Mouse (Mus musculus): ENCODE data around the gene Scel.

The Scel gene

GRCm38 (mm10) chr14:103571598-103572320 is 58.6 kb downstream of the Scel start:
- DNase-seq (ENCODE audit: low spot score in 2 of 2) = no peak

DNA sequence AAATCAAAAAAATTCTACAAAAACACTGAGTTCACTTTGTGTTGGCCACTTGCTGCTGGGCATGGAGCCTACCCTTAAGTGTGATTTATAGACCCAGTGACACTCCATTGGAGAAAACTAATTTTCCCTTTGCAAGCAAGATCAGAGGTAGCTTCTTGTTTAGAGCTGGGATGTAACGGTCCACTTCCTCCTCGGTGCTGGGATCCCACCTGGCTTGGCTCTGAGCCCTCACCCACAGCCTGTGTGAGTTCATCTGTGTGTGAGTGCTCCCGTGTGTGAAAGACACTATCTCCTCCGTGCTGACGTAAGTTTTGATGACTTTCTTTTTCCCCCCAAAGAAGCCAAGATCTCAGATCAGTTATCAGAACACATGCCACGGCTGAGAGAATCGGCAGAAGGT is 62.7 kb downstream of the Scel start:
- no peak for DNase-seq (ENCODE audit: low spot score in 2 of 2)

- no peak for DNase-seq (ENCODE audit: low spot score in 2 of 2)
Measured at GRCm38 (mm10) chr14:103577011-103577410, 63.9 kb downstream of the Scel start.

DNA sequence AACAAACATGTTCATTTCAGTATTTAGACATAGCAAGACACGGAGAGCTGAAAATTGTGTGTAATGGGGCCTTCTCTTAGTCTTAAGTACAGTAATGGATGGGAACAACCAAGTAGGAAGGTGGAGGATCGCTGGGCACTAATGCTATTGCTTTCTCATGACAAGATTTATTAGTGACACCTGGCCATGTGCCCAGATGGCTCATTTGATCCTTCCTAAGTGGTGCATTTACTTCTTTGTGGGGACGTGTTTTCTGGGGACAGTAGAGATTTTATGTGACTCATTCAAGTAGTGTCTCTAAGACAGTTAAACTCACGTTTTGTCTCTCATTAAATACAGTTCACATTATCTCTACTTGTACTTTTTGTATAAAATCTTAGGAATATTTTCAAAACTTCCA is 73.5 kb downstream of the Scel start:
- no peak for DNase-seq (ENCODE audit: low spot score in 2 of 2)

GRCm38 (mm10) chr14:103587208-103587900 is 74.2 kb downstream of the Scel start:
- no peak for DNase-seq (ENCODE audit: low spot score in 2 of 2)

GRCm38 (mm10) chr14:103589819-103590218 is 76.7 kb downstream of the Scel start:
- DNase-seq (ENCODE audit: low spot score in 2 of 2) = no peak

DNA sequence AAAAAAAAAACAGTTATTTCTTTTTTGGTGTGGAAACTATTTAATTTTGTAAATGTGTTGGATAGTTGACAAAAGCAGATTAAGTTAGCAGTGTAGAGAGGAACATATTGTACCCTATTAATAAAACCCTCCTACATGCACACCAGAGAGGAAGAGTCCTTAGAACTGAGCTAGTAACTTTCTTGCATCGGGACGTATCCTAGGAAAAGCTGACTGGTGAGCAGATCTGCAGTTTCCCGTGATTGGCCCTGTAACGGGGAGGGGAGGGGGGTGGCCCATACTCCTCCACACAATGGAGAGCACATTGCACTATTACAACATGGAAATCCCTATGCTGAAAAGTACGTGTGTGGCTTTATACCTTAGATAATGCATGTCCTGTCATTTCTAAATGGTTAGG is 82.7 kb downstream of the Scel start:
- DNase-seq (ENCODE audit: low spot score in 2 of 2) = no peak

- no peak for DNase-seq (ENCODE audit: low spot score in 2 of 2)
Measured at GRCm38 (mm10) chr14:103608063-103608462, 94.9 kb downstream of the Scel start.

GRCm38 (mm10) chr14:103613573-103614271 is 100.6 kb downstream of the Scel start:
- DNase-seq (ENCODE audit: low spot score in 2 of 2) = no peak

GRCm38 (mm10) chr14:103614272-103614587 is 101.1 kb downstream of the Scel start:
- no peak for DNase-seq (ENCODE audit: low spot score in 2 of 2)

DNA sequence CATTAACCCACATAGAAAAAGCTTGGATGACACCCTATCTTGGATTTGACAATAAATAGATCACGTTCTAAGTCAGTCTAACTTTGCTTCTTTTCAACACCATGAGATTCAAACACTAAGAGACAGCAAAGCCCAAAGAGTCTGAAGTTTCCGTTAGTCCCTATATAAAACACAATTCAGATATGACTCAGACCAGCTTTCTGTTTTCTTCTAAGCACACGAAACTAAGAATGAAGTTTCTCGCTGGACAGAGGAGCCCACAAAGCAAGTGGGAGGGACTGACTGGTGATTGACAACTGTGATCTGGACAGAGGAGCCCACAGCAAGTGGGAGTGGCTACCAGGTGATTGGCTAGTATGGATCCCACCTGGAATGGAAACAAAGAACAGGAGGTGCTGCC is 106.6 kb downstream of the Scel start:
- DNase-seq (ENCODE audit: low spot score in 2 of 2) = no peak

- no peak for DNase-seq (ENCODE audit: low spot score in 2 of 2)
Measured at GRCm38 (mm10) chr14:103621207-103621606, 108.1 kb downstream of the Scel start.

DNA sequence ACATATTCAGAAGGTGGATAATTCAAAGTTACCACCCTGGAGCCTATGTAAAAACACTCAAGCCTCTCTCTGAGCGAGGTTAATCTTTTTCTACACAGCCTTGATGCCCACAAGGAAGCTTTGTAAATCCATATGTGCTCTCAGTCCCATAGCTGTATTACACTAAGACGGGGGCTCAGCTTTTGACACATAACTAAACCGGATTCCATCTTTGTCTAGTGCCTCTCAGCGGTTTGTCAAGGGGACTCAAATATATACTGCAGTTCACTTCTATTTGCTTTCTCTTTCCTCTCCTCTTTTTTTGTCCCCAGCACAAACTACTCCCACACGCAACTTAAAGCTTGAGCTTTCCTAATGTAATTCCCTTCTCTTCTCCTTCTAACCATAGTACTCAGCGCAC is 113.0 kb downstream of the Scel start:
- DNase-seq (ENCODE audit: low spot score in 2 of 2) = no peak

DNA sequence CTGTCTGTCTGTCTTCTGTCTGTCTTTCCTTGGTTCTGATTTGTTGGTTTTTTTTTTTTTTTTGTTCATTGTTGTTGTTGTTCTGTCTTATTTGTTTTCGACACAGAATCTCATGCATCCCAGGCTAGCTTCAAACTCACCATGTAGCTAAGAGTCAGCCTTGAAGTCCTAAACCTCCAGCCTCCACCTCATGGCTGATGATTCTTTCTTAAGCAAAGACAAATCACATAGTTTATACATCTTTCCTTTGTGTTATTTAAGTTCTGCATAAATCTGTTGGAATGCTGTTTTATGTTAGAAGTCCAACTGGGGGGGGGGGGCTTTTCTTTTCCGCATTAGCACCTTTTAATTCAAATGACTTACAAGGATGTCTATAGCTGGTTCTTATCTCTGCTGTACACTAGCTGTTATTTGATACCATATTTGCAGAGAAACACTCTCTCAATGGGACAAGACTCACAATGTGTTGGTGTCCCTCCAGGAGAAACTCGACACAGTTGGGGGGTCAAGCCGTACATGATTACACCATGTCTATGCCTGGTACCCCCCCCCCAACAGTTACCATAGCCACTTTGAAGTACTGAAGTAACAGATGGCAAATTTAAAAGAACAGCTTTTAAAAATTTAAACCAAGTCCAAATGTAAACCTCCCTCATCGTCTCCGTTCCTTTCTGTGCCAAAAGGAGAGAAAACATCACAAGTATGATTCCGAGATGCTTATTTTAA is 116.7 kb downstream of the Scel start:
- no peak for DNase-seq (ENCODE audit: low spot score in 2 of 2)

DNA sequence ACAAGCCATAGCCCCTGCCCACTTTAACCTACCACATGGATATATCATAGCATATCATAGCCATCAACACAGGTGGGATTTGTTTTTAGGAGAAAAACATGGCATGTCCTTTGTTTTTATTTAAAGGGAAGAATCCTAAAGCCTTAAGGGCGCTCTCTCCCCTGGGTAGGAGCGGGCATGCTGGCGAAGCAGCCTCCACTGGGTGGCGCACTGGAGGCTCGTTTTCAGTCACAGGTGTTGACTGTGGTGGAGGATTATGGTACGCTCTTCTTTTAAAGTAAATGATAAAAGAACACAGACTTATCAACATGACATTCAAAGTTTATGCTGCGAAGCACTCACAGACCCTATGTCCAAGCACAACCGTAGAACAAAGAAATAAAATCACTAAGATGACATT is 117.4 kb downstream of the Scel start:
- no peak for DNase-seq (ENCODE audit: low spot score in 2 of 2)

GRCm38 (mm10) chr14:103643933-103644332 is 130.8 kb downstream of the Scel start:
- DNase-seq (ENCODE audit: low spot score in 2 of 2) = no peak

DNA sequence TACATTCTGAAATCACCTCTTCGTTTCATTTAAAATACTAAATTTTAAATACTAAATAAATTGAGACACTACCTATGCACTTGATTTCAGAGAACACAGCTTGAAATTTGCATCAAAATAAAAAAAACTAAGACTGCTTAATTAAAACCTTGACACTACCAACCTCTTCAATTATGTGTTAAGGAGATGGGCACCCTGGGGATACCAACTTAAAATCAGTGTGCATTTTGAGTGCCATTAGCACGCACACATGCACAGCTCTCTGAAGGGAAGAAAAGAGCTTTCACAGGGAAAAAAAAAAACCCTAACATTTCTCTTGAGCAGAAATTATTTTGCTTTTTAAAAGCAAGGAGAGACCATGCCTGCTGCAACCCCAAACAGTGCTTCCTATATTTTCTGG is 134.8 kb downstream of the Scel start:
- no peak for DNase-seq (ENCODE audit: low spot score in 2 of 2)

- no peak for DNase-seq (ENCODE audit: low spot score in 2 of 2)
Measured at GRCm38 (mm10) chr14:103648623-103649255, 135.6 kb downstream of the Scel start.

GRCm38 (mm10) chr14:103649302-103649701 is 136.2 kb downstream of the Scel start:
- no peak for DNase-seq (ENCODE audit: low spot score in 2 of 2)

GRCm38 (mm10) chr14:103649896-103650334 is 136.8 kb downstream of the Scel start, which contains the start of gene Slain1:
Slain1 (plus strand) TSS chr14:103650228.
- peak; percentile 96 for DNase-seq (ENCODE audit: low spot score in 2 of 2)

DNA sequence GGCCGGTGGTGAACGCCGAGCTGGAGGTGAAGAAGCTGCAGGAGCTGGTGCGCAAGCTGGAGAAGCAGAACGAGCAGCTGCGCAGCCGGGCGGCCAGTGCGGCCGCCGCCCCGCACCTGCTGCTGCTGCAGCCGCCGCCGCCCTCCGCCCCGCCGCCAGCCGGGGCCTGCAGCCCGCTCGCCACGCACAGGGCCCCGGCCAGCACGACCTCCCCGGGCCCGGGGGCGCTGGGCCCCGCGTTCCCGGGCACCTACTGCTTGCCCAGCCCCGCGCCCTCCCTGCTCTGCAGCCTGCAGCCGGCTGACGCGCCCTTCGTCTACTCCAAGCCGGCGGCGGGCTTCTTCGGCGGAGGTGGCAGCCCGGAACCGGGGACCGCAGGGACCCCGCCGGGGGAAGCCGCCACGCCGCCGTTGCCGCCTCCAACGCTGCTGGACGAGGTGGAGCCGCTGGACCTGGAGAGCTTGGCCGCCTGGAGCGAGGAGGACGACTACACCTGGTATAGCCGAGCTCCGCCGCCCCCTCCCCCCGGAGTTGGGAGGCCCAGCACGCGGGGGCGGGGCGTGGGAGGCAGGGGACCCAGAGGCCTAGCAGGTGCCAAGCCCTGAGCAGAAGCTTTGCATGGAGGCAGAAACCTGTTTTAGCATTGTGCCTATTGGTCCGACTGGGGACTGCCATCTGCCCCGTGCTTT is 137.4 kb downstream of the Scel start:
- DNase-seq (ENCODE audit: low spot score in 2 of 2) = peak; percentile 76 to 80

Measured in spleen, postnatal 36 days (tissue).